Mouse (Mus musculus) liver, adult (tissue): ENCODE measurements around the gene Hnrnpa3.
A peak's percentile ranks its signal among the peaks of the same experiment; 100 is the strongest.

Experiments used
- GATA4 ChIP-seq: IDR thresholded peaks from 2 replicates; pipeline ENCODE4 v1.6.1; 2014; ENCODE audit warnings: mild to moderate bottlenecking, low read length; ENCODE audit not compliant: insufficient replicate concordance

Hnrnpa3 gene

DNA sequence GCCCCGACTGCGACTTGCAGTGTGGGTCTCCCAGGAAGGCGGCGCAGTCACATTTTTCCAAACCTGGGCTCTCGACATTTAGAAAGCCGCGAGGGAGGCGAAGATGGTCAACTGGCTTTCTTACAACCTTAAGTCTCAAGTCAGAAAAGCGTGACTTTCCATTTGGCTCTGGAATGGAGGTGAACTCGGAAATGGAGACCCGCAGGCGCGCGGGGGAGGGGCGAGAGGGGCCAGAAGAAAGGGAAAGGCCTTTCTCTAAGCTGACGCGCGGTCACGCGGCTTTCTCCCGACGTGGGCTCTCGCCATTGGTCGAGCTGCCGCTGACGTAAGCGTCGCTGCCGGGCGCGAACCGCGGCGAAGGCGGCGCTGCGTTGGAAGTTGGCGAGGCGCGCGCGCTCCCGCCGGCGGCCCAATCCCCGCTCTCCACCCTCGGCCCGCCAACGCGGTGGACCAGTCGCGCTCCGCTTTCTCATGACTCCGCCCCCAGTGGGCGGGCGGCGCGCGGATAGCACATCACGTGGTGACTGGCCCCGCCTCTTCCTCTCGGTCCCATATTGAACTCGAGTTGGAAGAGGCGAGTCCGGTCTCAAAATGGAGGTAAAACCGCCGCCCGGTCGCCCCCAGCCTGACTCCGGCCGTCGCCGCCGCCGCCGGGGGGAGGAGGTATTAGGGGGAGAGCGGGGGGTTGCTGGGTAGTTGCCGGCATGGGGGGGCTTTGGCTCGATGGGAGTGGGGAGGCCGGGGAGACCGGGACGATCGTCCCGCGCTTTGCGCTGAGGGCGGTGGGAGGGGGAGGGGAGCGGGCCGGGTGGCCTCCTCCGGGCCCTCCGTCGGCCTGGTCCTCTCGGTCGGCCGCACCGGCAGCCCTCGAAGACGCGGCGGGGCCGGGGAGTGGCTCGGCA is at the start of gene Hnrnpa3:
Gene Hnrnpa3, plus strand, starts transcription at position 535 of the 902 bp plus-strand sequence.
- no peak; the same call in 1 of the 2 replicates for TF ChIP-seq GATA4

DNA sequence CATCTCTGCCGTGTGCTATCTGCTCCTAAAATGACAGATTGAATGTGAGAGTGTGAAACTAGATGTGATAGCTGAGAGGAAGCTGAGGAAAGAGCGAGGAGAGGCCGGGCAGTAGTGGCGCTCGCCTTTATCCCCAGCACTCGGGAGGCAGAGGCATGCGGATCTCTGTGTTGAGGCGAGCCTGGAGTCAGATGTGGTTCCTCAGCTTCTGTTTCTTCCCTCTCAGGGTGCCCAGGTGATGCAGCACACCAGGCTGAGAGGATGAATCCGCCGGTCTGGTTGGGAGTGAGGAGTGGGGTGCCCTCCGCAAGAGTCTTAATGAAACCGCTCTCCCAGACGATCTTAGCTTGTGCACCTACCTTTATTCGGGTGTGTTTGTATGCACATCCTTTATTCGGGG is 49.1 kb upstream of the Hnrnpa3 start:
- TF ChIP-seq GATA4: no peak

DNA sequence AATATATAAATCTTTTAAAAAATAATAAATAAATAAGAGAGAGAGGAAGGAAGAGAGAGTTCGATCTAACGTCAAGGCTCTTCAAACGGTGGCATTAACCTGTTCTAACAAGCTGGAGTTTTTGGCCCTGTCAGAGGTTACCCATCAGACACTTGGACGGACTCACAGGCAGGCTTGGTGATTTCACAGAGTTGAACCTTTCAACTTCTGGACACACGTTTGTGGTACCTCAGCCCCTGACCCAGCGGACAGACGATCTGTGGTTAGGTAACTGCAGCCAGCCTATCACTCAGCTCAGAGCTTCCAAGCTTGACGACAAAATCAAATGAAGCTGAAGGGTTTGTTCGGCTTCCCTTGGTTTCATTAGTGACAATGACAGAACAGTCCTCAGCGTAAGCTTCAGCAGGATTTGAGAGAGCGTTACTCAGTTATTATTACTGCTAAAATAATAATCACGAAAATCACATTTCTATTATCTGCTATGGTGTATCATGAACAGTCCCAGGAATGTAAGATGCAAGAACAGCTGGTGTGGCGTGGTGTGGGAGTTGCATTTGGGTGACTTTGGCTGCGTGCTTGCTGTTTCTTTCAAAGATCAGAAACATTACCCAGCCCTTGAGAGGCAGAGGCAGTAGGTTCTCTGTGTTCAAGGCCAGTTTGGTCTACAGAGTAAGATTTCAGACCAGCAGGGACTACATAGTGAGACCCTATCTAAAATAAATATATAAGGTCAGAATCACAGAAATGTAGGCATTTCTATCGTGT is 47.8 kb upstream of the Hnrnpa3 start:
- TF ChIP-seq GATA4: no peak

DNA sequence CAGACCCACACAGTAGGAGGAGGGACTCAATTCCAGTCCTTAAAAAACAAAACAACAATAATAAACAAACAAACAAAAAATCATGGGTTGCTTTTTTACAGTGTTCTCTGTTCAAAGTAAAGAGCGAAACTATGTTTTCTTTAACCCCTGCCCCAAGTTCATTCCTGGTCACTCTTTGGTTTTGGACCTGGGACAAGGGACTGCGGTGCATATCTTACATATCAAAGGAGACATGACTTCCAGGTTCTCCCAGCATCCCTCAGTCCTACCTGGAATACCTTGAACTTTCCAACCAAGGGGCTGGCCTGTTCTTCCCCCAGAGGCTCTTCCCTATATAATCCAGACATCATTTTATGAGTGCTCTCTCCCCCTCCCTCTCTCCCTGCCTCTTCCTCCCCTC is 47.1 kb upstream of the Hnrnpa3 start:
- no peak for TF ChIP-seq GATA4

DNA sequence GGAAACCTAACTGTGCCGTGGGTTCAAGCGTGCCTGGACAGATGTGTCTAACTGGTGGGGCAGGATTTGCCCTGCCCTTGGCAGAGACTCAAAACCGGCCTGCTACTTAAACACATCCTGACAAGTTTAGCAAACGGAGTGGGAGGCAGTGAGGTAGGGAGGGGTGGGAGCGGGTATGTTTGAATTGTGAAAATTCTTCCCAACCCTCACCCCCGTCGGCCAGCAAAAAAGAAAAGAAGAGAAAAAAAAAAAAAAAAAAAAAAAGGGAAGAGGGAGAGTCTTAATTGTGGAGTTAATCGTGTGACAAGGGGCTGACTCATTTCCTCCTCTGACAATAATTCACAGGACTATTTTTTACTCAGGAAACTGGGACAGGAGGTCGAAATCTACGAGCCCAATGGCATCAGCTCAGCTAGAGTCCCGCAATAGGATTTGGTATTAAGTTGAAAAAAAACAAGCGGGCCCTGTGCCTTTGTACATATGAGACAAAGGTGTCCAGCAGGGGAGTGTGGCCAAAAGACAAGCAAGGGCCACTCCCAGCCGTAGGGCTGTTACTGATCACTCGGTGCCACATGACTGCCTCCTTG is 46.0 kb upstream of the Hnrnpa3 start:
- TF ChIP-seq GATA4: peak; percentile 20; the same call in 1 of the 2 replicates

DNA sequence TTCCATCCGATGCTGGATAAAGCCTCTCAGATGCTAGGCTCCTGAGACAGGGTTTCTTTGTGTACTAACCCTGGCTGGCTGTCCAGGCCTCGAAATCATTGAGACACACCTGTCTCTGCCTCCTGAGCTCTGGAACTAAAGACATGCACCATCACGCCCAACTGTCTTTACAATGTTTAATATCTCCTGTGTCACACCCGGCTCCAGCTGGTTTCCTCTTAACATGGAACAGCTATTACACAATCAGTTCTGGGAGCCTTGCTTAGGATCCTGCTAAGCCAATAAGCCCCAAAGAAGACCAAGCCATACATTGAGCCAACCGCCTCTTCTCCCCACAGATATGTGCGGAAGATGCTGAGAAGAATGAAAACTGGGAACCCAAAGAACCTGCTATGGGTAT is 44.5 kb upstream of the Hnrnpa3 start:
- no peak for TF ChIP-seq GATA4

DNA sequence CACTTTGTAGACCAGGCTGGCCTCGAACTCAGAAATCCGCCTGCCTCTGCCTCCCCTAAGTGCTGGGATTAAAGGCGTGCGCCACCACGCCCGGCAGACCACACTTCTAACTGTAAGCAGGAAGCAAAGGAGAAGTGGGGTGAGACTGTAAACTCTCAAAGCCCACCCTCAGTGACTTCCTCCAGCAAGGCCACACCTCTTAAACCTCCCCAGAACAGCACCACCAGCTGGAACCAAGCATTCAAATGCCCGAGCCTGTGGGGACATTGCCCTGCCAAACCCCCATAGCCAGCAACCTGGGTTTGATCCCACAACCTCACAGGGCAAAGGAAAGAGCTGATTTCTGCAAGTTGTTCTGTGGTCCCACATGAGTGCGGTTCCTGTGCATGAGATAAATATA is 42.1 kb upstream of the Hnrnpa3 start:
- TF ChIP-seq GATA4: no peak

DNA sequence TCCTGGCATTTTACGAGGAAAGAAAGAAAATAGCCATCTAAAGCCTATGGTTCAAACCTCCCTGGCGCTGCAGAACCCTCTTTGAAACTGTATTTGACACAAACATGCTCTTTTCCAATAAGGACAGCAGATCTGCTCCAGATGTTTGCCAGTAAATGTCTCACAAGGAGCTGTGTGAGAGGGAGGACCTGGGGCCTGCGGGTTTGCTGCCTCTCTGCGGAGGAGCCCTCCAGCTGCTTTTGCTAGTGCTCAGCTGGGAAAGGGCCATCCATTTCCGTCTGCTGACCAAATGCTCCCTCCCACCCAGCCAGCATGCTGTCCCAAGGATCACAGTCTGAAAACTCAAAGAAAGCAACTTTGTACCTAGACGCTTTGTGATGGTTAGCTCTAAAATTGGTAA is 40.3 kb upstream of the Hnrnpa3 start:
- TF ChIP-seq GATA4: no peak

DNA sequence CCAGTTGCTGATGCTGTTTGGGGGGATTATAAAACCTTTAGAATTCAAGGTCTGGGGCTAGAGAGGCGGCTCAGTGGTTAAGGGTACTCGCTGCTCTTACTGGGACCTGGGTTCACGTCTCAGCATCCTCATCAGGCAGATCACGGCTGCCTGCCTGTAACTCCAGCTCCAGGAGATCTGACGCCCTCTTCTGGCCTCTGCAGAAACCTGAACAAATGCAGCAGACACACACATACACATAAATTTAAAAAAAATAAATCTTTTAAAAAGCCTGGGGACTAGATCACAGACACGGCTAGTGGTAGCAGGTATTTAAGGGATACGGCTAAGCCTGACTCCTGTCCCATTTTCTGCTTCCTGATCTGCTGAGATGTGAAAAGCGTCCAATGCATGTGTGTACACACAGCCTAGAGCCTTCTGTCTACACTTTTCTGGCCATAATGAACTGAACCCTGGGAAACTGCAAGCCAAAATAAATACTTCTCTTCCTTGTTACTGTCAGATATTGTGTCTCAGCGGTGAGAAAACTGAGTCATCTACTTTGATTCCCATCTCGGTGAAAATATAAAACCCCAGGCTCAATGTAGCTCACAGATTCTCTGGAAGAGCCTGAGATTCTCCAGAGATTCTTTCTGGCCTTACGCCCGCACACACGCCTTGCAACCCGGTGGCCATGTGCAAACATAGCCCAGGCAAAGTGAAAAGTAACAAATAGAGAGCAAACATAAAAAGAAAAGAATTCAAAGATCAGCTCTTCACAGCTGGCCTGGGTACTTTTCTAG is 37.0 kb upstream of the Hnrnpa3 start:
- no peak for TF ChIP-seq GATA4

DNA sequence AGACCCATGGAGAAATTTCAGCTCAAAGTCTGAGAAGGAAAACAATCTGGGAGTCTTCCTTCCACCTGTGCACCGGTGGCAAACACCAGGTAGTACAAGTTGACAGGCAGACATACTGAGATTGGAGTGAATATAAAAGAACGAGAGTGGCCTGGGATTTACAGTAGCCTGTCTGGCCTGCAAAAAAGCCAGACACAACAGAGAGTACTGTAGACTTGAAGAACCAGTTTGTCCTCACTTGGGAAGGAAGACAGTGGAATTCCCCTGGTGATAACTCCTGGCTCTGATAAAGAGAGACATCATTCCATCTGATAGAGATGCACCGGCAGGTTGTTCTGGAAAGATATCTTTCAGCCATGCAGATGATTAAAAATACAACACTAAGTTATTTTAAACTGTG is 34.0 kb upstream of the Hnrnpa3 start:
- no peak for TF ChIP-seq GATA4

DNA sequence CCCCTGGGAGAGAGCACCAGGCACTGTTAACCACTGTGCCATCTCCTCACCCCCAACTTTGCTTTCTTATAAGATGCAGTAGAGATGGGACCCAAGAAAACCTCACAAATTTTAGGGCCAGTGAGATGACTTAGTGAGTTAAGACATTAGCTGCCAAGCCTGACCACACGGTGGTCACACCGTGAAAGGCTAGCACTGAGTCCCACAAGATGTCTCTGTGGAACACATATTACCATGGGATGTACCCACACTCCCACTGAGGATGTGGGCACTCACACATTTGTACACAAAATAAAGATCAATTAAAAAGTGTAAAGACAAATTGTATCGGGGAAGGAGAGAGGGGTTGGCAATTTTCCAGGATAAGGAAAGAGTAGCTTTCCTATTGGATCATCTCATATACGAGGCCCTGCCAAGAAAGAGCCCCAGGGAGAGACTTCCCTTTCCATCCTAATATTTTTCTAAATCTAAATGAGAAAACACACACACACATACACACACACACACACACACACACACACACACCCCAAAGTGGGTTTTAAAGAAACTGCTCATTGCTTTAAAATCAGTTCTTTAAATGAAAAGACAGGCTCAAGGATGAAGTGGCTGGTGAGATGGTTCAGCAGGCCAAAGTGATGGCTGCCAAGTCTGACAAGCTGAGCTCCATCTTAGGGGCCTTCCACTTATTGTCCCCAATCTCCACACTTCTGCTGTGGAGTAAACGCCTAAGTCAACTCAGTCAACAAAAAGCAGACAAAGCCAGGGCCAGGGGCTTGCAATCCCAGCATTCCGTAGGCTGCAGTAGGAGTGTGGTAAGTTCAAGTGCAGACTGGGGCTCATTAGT is 32.2 kb upstream of the Hnrnpa3 start:
- TF ChIP-seq GATA4: no peak

DNA sequence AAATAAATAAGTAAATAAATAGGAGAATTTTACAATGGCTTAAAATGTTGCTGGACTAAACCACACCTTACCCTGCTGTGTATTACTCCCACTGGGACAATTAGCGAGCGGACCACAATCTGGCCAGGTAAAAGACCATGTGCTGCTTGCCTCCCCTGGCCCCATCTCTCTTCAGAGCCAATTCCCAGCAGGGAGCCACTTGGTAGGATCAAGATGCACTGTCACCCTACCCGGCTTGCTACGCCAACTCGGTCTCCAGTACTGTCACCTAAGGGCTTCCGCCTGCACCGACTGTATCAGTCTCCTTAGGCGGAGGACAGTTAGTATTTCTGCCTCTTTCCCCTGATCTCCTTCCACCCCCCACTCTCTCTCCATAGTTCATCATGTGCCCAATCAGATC is 30.6 kb upstream of the Hnrnpa3 start:
- no peak for TF ChIP-seq GATA4

DNA sequence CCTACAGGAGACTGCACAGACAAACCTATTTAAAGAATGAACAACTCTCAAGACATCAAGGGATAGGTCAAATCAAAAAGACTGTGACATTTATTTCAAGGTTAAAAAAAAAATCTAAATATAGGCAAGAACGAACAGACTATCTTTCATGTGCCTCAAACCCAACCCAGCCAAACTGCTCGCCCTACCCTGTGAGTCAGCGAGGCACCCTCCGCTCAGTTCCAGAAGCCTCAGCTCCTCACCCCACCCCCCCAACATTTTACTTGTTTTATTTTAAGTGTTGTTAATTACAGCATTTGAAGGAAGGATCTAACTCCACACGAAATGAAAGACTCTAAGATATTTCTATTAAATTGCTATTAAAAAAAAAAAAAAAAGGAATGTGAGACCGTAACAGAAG is 27.6 kb upstream of the Hnrnpa3 start:
- TF ChIP-seq GATA4: no peak

DNA sequence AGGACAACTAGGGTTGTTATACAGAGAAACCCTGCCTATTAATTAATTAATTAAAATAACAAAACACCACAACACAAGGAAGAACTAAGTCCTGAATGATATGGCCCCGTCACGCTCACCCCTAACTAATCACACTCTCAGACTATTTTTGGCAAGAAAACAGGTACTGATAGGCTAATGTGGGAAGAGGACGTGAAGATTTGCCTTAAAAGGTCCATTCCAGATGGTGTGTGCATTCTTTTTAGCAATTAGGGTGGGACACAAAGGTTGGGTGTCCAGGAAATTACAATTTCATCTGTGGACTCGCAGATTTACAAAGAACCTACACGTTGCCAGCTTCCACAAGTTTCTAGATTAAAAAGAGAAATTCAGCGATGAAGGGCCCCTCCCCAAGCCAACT is 27.0 kb upstream of the Hnrnpa3 start:
- TF ChIP-seq GATA4: no peak
